8 mouse cellular contexts compared by ENCODE assay signal in genomic region chr16:36821474-36821873, GRCm38 (mm10). TPM values are rescaled to one million over a fixed set of nuclear protein-coding genes. Genes with fewer than 3 reads are reported as not detected.
DNase-seq lines count a peak whose midpoint lies in the region; ATAC-seq and TF ChIP-seq lines count a peak whose summit lies in the region.

No protein-coding gene starts in this region.

- ATAC-seq in lung, postnatal 0 days, result peak; percentile 95

- H3K27ac ChIP-seq in embryonic facial prominence, embryonic 10.5 days (replicated peaks), result peak overlapping the region; percentile 40; the same call in 1 of the 2 replicates
- no peak overlapping the region for H3K27ac ChIP-seq in lung, postnatal 0 days (ENCODE audit: low read length)
- H3K27ac ChIP-seq in gastrocnemius, adult 2 months, result no peak overlapping the region
- H3K27ac ChIP-seq in midbrain, embryonic 10.5 days (replicated peaks), result no peak overlapping the region; the same call in 1 of the 2 replicates

- no peak overlapping the region for H3K4me2 ChIP-seq in lung, postnatal 0 days (replicated peaks; ENCODE audit: low read depth, low read length)

- H3K27me3 ChIP-seq in embryonic facial prominence, embryonic 10.5 days (replicated peaks; ENCODE audit: low read depth, poor library complexity, severe bottlenecking), result peaks cover 5% of the 10 kb centered on the region
- no peaks in the 10 kb centered on the region for H3K27me3 ChIP-seq in lung, postnatal 0 days (replicated peaks; ENCODE audit: insufficient read depth, low read length)
- peaks cover 4% of the 10 kb centered on the region for H3K27me3 ChIP-seq in midbrain, embryonic 10.5 days (ENCODE audit: low read depth, poor library complexity, severe bottlenecking)

- TF ChIP-seq CTCF in lung, postnatal 0 days (IDR thresholded peaks at IDR 0.05), result no peak
- no peak for TF ChIP-seq CTCF in gastrocnemius, adult 2 months (IDR thresholded peaks at IDR 0.05)

- H3K9me3 ChIP-seq in embryonic facial prominence, embryonic 10.5 days, result no peaks in the 10 kb centered on the region
- H3K9me3 ChIP-seq in lung, postnatal 0 days (ENCODE audit: low read length), result no peaks in the 10 kb centered on the region
- no peaks in the 10 kb centered on the region for H3K9me3 ChIP-seq in midbrain, embryonic 10.5 days (replicated peaks)

- DNase-seq in 3T3-L1 (ENCODE audit: low read depth, low spot score), result peak; percentile 99
- DNase-seq in B cell, adult 2 months, result peak; percentile 58 to 65
- DNase-seq in embryonic facial prominence, embryonic 10.5 days (ENCODE audit: low spot score), result peak; percentile 64
- peak; percentile 90 for DNase-seq in lung, postnatal 0 days (ENCODE audit: low spot score)
- DNase-seq in gastrocnemius, adult 2 months, result no peak
- no peak for DNase-seq in left cerebral cortex, postnatal 10 days (ENCODE audit: extremely low spot score in 1 of 2, low spot score in 2 of 2)
- no peak for DNase-seq in spleen, adult 12 weeks (ENCODE audit: low spot score)
- DNase-seq in midbrain, embryonic 10.5 days (ENCODE audit: low spot score), result no peak

- peak; percentile 63 for TF ChIP-seq EP300 in lung, postnatal 0 days (IDR thresholded peaks at IDR 0.05)

- WGBS in embryonic facial prominence, embryonic 10.5 days, result 5% methylated on average over 3 of the region's 3 CpGs
- 2% methylated on average over 3 of the region's 3 CpGs for WGBS in lung, postnatal 0 days
- 10% methylated on average over 3 of the region's 3 CpGs for WGBS in midbrain, embryonic 10.5 days

- H3K4me3 ChIP-seq in embryonic facial prominence, embryonic 10.5 days, result no peak overlapping the region
- H3K4me3 ChIP-seq in lung, postnatal 0 days (ENCODE audit: low read depth, low read length), result no peak overlapping the region
- no peak overlapping the region for H3K4me3 ChIP-seq in gastrocnemius, adult 2 months
- no peak overlapping the region for H3K4me3 ChIP-seq in midbrain, embryonic 10.5 days

- H3K36me3 ChIP-seq in embryonic facial prominence, embryonic 10.5 days (replicated peaks), result no peaks in the 10 kb centered on the region
- no peaks in the 10 kb centered on the region for H3K36me3 ChIP-seq in lung, postnatal 0 days (ENCODE audit: insufficient read depth, low read length)
- H3K36me3 ChIP-seq in midbrain, embryonic 10.5 days, result no peaks in the 10 kb centered on the region

- no peak overlapping the region for H3K9ac ChIP-seq in lung, postnatal 0 days (replicated peaks; ENCODE audit: low read depth)

- H3K4me1 ChIP-seq in embryonic facial prominence, embryonic 10.5 days, result peaks cover 13% of the 10 kb centered on the region
- H3K4me1 ChIP-seq in lung, postnatal 0 days (ENCODE audit: insufficient read depth, low read depth, low read length), result no peaks in the 10 kb centered on the region
- peaks cover 10% of the 10 kb centered on the region for H3K4me1 ChIP-seq in midbrain, embryonic 10.5 days

- intact Hi-C loops in gastrocnemius, adult 2 months (cut with DNase I), result no loop called here
- intact Hi-C loops in left cerebral cortex, postnatal 10 days (cut with DNase I), result no loop called here

RNA-seq across cellular contexts. Expression of gene Iqcb1, which starts 6.7 kb away (rescaled TPM):
- 69.2 and 74.6 TPM in 2 replicates for polyA plus RNA-seq in embryonic facial prominence, embryonic 10.5 days (2016; fragmentation: Nextera tagmentation; extraction: Ambion mirVana)
- 11.8 and 13.1 TPM in 2 replicates for polyA plus RNA-seq in lung, postnatal 0 days (2015; fragmentation: Nextera tagmentation; extraction: Ambion mirVana)
- total RNA-seq in gastrocnemius, adult 2 months (2021), result 1 to 10 TPM; 5.8 to 5.9 TPM
- total RNA-seq in left cerebral cortex, postnatal 10 days (2021), result 10 to 100 TPM; 35.4 to 40.0 TPM
- 68.4 and 69.4 TPM in 2 replicates for polyA plus RNA-seq in midbrain, embryonic 10.5 days (2016; fragmentation: Nextera tagmentation; extraction: Ambion mirVana)

RNA-seq across cellular contexts. Expression of gene Slc15a2, which starts 36.7 kb away (rescaled TPM):
- 2.0 and 3.0 TPM in 2 replicates for polyA plus RNA-seq in embryonic facial prominence, embryonic 10.5 days (2016; fragmentation: Nextera tagmentation; extraction: Ambion mirVana)
- polyA plus RNA-seq in lung, postnatal 0 days (2015; fragmentation: Nextera tagmentation; extraction: Ambion mirVana), result 57.3 and 75.1 TPM in 2 replicates
- total RNA-seq in gastrocnemius, adult 2 months (2021), result 1 to 10 TPM; 2.3 to 3.8 TPM
- total RNA-seq in left cerebral cortex, postnatal 10 days (2021), result 10 to 100 TPM; 35.1 to 35.7 TPM
- polyA plus RNA-seq in midbrain, embryonic 10.5 days (2016; fragmentation: Nextera tagmentation; extraction: Ambion mirVana), result 1.1 and 1.3 TPM in 2 replicates

RNA-seq across cellular contexts. Expression of gene Eaf2, which starts 53.3 kb away (rescaled TPM):
- polyA plus RNA-seq in embryonic facial prominence, embryonic 10.5 days (2016; fragmentation: Nextera tagmentation; extraction: Ambion mirVana), result 1.4 and 2.1 TPM in 2 replicates
- 0.95 and 1.4 TPM in 2 replicates for polyA plus RNA-seq in lung, postnatal 0 days (2015; fragmentation: Nextera tagmentation; extraction: Ambion mirVana)
- total RNA-seq in gastrocnemius, adult 2 months (2021), result under 1 TPM in 1 of 2 experiments, not detected in 1; 0.25 TPM
- 1 to 10 TPM; 1.1 TPM for total RNA-seq in left cerebral cortex, postnatal 10 days (2021)
- polyA plus RNA-seq in midbrain, embryonic 10.5 days (2016; fragmentation: Nextera tagmentation; extraction: Ambion mirVana), result 1.2 and 1.7 TPM in 2 replicates

RNA-seq across cellular contexts. Expression of gene Golgb1, which starts 53.5 kb away (rescaled TPM):
- 76.0 and 80.5 TPM in 2 replicates for polyA plus RNA-seq in embryonic facial prominence, embryonic 10.5 days (2016; fragmentation: Nextera tagmentation; extraction: Ambion mirVana)
- polyA plus RNA-seq in lung, postnatal 0 days (2015; fragmentation: Nextera tagmentation; extraction: Ambion mirVana), result 114 and 120 TPM in 2 replicates
- 10 to 100 TPM; 17.7 to 28.9 TPM for total RNA-seq in gastrocnemius, adult 2 months (2021)
- 10 to 100 TPM; 50.3 to 60.5 TPM for total RNA-seq in left cerebral cortex, postnatal 10 days (2021)
- 76.7 and 78.3 TPM in 2 replicates for polyA plus RNA-seq in midbrain, embryonic 10.5 days (2016; fragmentation: Nextera tagmentation; extraction: Ambion mirVana)

Comparison
In these comparisons a context has a peak if more than half of its experiments do, and no peak if none do; other contexts are left out.
1. DNase-seq: peak in 3T3-L1 (single experiment), B cell, adult 2 months (2 of 2), embryonic facial prominence, embryonic 10.5 days (single experiment) and lung, postnatal 0 days (single experiment); none in gastrocnemius, adult 2 months (single experiment), left cerebral cortex, postnatal 10 days (0 of 2), spleen, adult 12 weeks (single experiment) and midbrain, embryonic 10.5 days (single experiment).
2. RNA of gene Slc15a2, which starts 36.7 kb away (polyA plus RNA-seq): 57.3 to 75.1 TPM in lung, postnatal 0 days; 2.0 to 3.0 TPM in embryonic facial prominence, embryonic 10.5 days and 1.1 to 1.3 TPM in midbrain, embryonic 10.5 days; every median in the first group is over 10 times any median in the second.